Mouse (Mus musculus) gastrocnemius, postnatal 14 days (tissue): ENCODE results near the gene Zbtb8os. TPM values are rescaled to one million over a fixed set of nuclear protein-coding genes. Genes with fewer than 3 reads are reported as not detected.

ENCODE experiments used
- DNase-seq: peaks from one replicate; pipeline ENCODE4 v3.0.0; 2021; ENCODE audit warnings: mixed read lengths
- intact Hi-C: fragments of 180-260 bp; cut with DNase I; formaldehyde crosslinking; loops from one replicate; pipeline ENCODE4 v1.15.1; 2025; ENCODE audit warnings: low total_unique reads
- total RNA-seq, 2 experiments: library from RNA; stranded (reverse); gene quantifications; 2 replicates each; pipeline ENCODE4 v1.2.3; 2021

Zbtb8os gene
- total RNA-seq, 2 experiments from 2014 or later = 24.0 to 25.1 TPM

DNA sequence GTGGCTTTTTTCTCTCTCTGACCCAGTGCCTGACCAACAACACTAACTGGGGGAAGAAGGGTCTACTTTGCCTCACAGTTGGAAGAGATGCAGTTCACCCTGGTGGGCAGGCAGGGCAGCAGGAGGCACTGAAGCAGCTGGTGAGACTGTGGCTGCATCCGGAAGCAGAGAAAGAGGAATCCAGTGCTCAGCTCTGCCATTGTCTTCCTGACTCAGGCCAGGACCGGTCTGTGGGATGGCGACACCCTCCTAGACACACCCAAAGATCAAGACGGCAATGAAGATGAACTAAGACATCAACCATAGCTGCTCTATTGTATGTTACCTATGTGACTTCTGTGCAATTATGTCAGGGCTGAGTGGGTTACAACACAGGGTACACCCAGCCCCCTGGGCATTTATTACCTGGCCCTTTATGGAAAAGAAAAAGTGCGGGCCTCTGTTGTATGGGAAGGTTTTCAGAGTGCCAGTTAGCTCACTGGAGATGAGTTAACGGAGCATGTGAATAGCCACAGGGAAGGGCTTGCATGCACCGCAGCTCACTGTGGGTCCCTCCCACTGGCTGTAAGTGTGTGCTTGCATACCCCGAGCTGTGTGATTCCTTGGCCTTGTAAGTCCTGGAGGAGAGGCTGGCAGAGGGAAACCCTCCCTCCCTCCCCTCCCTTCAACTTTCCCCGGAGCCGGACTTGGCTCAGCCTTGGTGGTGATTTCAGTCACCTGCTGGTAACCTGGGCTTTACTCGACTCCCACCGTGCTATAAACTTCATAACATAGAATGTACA lies 58.8 kb downstream of the Zbtb8os start:
- intact Hi-C loops = no loop called here
- DNase-seq = no peak

- intact Hi-C loops = no loop called here
- DNase-seq = no peak
These were observed 61.5 kb downstream of the Zbtb8os start for GRCm38 (mm10) chr4:129396960-129397359.

DNA sequence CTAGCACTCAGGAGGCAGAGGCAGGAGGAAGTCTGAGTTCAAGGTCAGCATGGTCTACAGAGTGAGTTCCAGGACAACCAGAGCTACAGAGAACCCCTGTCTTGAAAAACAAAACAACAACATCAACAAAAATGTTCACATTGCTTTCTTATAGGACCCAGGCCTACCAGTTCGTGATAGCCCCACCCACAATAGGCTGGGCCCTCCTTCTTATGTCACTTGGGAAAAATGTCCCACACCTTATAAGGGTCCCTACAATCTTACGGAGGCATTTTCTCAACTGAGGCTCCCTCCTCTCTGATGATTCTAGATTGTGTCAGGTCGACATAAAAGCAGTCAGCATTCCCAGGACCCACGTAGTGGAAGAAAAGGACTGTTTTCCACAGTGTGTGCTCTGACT lies 64.3 kb downstream of the Zbtb8os start:
- intact Hi-C loops = no loop called here
- no peak for DNase-seq

Other genes with a start within 250 kb of the Zbtb8os start
- not detected for gene Tmem54, start 230.1 kb upstream of the Zbtb8os start, total RNA-seq
- gene Hpca, start 213.7 kb upstream of the Zbtb8os start, total RNA-seq = under 1 TPM in 1 of 2 experiments, not detected in 1; 0.24 TPM
- 10 to 100 TPM; 28.4 to 53.2 TPM for gene Fndc5, start 198.7 kb upstream of the Zbtb8os start, total RNA-seq
- gene S100pbp, start 146.0 kb upstream of the Zbtb8os start, total RNA-seq = 1 to 10 TPM; 5.2 to 7.1 TPM
- 10 to 100 TPM; 38.6 to 38.9 TPM for gene Yars, start 145.9 kb upstream of the Zbtb8os start, total RNA-seq
- 1 to 10 TPM; 2.3 to 2.5 TPM for gene C77080, start 74.3 kb upstream of the Zbtb8os start, total RNA-seq
- 10 to 100 TPM; 50.0 to 63.6 TPM for gene Sync, start 48.1 kb upstream of the Zbtb8os start, total RNA-seq
- gene Rbbp4, start 325 bp upstream of the Zbtb8os start, total RNA-seq = 10 to 100 TPM; 66.0 to 67.2 TPM
- 1 to 10 TPM; 2.4 to 2.9 TPM for gene Zbtb8a, start 42.4 kb downstream of the Zbtb8os start, total RNA-seq
- not detected for gene Zbtb8b, start 105.2 kb downstream of the Zbtb8os start, total RNA-seq
- 10 to 100 TPM; 22.2 to 32.6 TPM for gene Bsdc1, start 125.9 kb downstream of the Zbtb8os start, total RNA-seq
- gene Tssk3, start 155.3 kb downstream of the Zbtb8os start, total RNA-seq = not detected
- not detected for gene Fam229a, start 155.5 kb downstream of the Zbtb8os start, total RNA-seq
- gene Marcksl1, start 177.9 kb downstream of the Zbtb8os start, total RNA-seq = 10 to 100 TPM in 1 of 2 experiments, 1 to 10 TPM in 1; 9.2 to 14.4 TPM
- 10 to 100 TPM; 14.9 to 16.9 TPM for gene Hdac1, start 207.0 kb downstream of the Zbtb8os start, total RNA-seq
- under 1 TPM; 0.37 to 0.44 TPM for gene Lck, start 237.9 kb downstream of the Zbtb8os start, total RNA-seq
- gene Fam167b, start 242.9 kb downstream of the Zbtb8os start, total RNA-seq = under 1 TPM; 0.62 to 0.66 TPM